Mouse (Mus musculus): ENCODE data around the gene Adprh. TPM values are rescaled to one million over a fixed set of nuclear protein-coding genes. Genes with fewer than 3 reads are reported as not detected.

Gene Adprh
- polyA plus RNA-seq, 1 experiment from 2014 or later: 153 TPM

- Histone ChIP-seq H3K36me3 (no peaks in the 10 kb centered on the region), H3K4me3 (replicated peaks) (no peak overlapping the region), H3K9ac (replicated peaks) (no peak overlapping the region), H3K27ac (replicated peaks) (no peak overlapping the region), H3K4me1 (no peaks in the 10 kb centered on the region), H3K9me3 (replicated peaks) (no peaks in the 10 kb centered on the region), H3K4me2 (no peak overlapping the region), H3K27me3 (replicated peaks) (no peaks in the 10 kb centered on the region)
- no peak for ATAC-seq (ENCODE audit: low FRiP score)
- WGBS: 89% methylated on average over 8 of the region's 8 CpGs
Observed at GRCm38 (mm10) chr16:38433514-38433913, 19.0 kb downstream of the Adprh start.

GRCm38 (mm10) chr16:38432498-38433425 is 19.7 kb downstream of the Adprh start, which contains the start of gene Pla1a:
Pla1a (minus strand) TSS chr16:38433145.
- no peaks in the 10 kb centered on the region for H3K36me3 ChIP-seq
- no peak for ATAC-seq (ENCODE audit: low FRiP score)

GRCm38 (mm10) chr16:38431446-38432185 is 20.9 kb downstream of the Adprh start:
- Histone ChIP-seq H3K27me3 (replicated peaks) (no peaks in the 10 kb centered on the region), H3K27ac (replicated peaks) (no peak overlapping the region), H3K9me3 (replicated peaks) (no peaks in the 10 kb centered on the region), H3K9ac (replicated peaks) (no peak overlapping the region), H3K4me2 (no peak overlapping the region), H3K36me3 (no peaks in the 10 kb centered on the region), H3K4me3 (replicated peaks) (no peak overlapping the region), H3K4me1 (no peaks in the 10 kb centered on the region)
- WGBS: 57% methylated on average over 13 of the region's 13 CpGs
- no peak for ATAC-seq (ENCODE audit: low FRiP score)

More at GRCm38 (mm10) chr16:38432498-38433425, 19.7 kb downstream of the Adprh start, which contains the start of gene Pla1a:
- H3K9me3 ChIP-seq (replicated peaks): no peaks in the 10 kb centered on the region
- no peak within 1 kb of the TSS for H3K9ac ChIP-seq (replicated peaks)
- 79% methylated on average over 11 of the region's 11 CpGs for WGBS
- H3K4me3 ChIP-seq (replicated peaks): no peak within 1 kb of the TSS
- H3K27ac ChIP-seq (replicated peaks): no peak within 1 kb of the TSS
- no peaks in the 10 kb centered on the region for H3K27me3 ChIP-seq (replicated peaks)
- no peaks in the 10 kb centered on the region for H3K4me1 ChIP-seq
- no peak within 1 kb of the TSS for H3K4me2 ChIP-seq

- Histone ChIP-seq H3K4me1 (no peaks in the 10 kb centered on the region), H3K27me3 (replicated peaks) (no peaks in the 10 kb centered on the region), H3K36me3 (no peaks in the 10 kb centered on the region), H3K9me3 (replicated peaks) (no peaks in the 10 kb centered on the region), H3K9ac (replicated peaks) (no peak overlapping the region), H3K4me2 (no peak overlapping the region), H3K4me3 (replicated peaks) (no peak overlapping the region), H3K27ac (replicated peaks) (no peak overlapping the region)
- no peak for ATAC-seq (ENCODE audit: low FRiP score)
- WGBS: 83% methylated on average over 1 of the region's 1 CpGs
Observed at GRCm38 (mm10) chr16:38425799-38426198, 26.7 kb downstream of the Adprh start.

GRCm38 (mm10) chr16:38425374-38425773 is 27.1 kb downstream of the Adprh start:
- H3K9me3 ChIP-seq (replicated peaks): no peaks in the 10 kb centered on the region
- H3K4me2 ChIP-seq: no peak overlapping the region
- H3K4me3 ChIP-seq (replicated peaks): no peak overlapping the region
- ATAC-seq (ENCODE audit: low FRiP score): no peak
- H3K36me3 ChIP-seq: no peaks in the 10 kb centered on the region
- no peak overlapping the region for H3K27ac ChIP-seq (replicated peaks)
- H3K9ac ChIP-seq (replicated peaks): no peak overlapping the region
- H3K27me3 ChIP-seq (replicated peaks): no peaks in the 10 kb centered on the region
- no peaks in the 10 kb centered on the region for H3K4me1 ChIP-seq
- WGBS: 87% methylated on average over 2 of the region's 2 CpGs

- no peak overlapping the region for H3K27ac ChIP-seq (replicated peaks)
- H3K4me2 ChIP-seq: no peak overlapping the region
- H3K4me3 ChIP-seq (replicated peaks): no peak overlapping the region
- H3K4me1 ChIP-seq: no peaks in the 10 kb centered on the region
- no peaks in the 10 kb centered on the region for H3K27me3 ChIP-seq (replicated peaks)
- no peaks in the 10 kb centered on the region for H3K9me3 ChIP-seq (replicated peaks)
- no peak for ATAC-seq (ENCODE audit: low FRiP score)
- no peak overlapping the region for H3K9ac ChIP-seq (replicated peaks)
- WGBS: 90% methylated on average over 7 of the region's 7 CpGs
- no peaks in the 10 kb centered on the region for H3K36me3 ChIP-seq
Observed at GRCm38 (mm10) chr16:38414953-38415352, 37.5 kb downstream of the Adprh start.

GRCm38 (mm10) chr16:38408416-38408815 is 44.1 kb downstream of the Adprh start:
- Histone ChIP-seq H3K9me3 (replicated peaks) (no peaks in the 10 kb centered on the region), H3K36me3 (no peaks in the 10 kb centered on the region), H3K4me1 (no peaks in the 10 kb centered on the region), H3K4me3 (replicated peaks) (no peak overlapping the region), H3K27me3 (replicated peaks) (no peaks in the 10 kb centered on the region), H3K9ac (replicated peaks) (no peak overlapping the region), H3K27ac (replicated peaks) (no peak overlapping the region), H3K4me2 (no peak overlapping the region)
- WGBS: 99% methylated on average over 8 of the region's 8 CpGs
- ATAC-seq (ENCODE audit: low FRiP score): no peak

GRCm38 (mm10) chr16:38407584-38407983 is 44.9 kb downstream of the Adprh start:
- H3K27ac ChIP-seq (replicated peaks): no peak overlapping the region
- no peak overlapping the region for H3K4me3 ChIP-seq (replicated peaks)
- no peak for ATAC-seq (ENCODE audit: low FRiP score)
- no peak overlapping the region for H3K4me2 ChIP-seq
- no peaks in the 10 kb centered on the region for H3K4me1 ChIP-seq
- no peak overlapping the region for H3K9ac ChIP-seq (replicated peaks)
- no peaks in the 10 kb centered on the region for H3K27me3 ChIP-seq (replicated peaks)
- 33% methylated on average over 5 of the region's 5 CpGs for WGBS
- H3K36me3 ChIP-seq: no peaks in the 10 kb centered on the region
- H3K9me3 ChIP-seq (replicated peaks): no peaks in the 10 kb centered on the region

GRCm38 (mm10) chr16:38406708-38407107 is 45.8 kb downstream of the Adprh start:
- no peak for ATAC-seq (ENCODE audit: low FRiP score)
- H3K27me3 ChIP-seq (replicated peaks): no peaks in the 10 kb centered on the region
- H3K9ac ChIP-seq (replicated peaks): no peak overlapping the region
- 91% methylated on average over 6 of the region's 6 CpGs for WGBS
- no peaks in the 10 kb centered on the region for H3K36me3 ChIP-seq
- no peak overlapping the region for H3K27ac ChIP-seq (replicated peaks)
- H3K9me3 ChIP-seq (replicated peaks): no peaks in the 10 kb centered on the region
- H3K4me1 ChIP-seq: no peaks in the 10 kb centered on the region
- H3K4me2 ChIP-seq: no peak overlapping the region
- H3K4me3 ChIP-seq (replicated peaks): no peak overlapping the region

- H3K9me3 ChIP-seq (replicated peaks): no peaks in the 10 kb centered on the region
- H3K27ac ChIP-seq (replicated peaks): no peak overlapping the region
- no peak overlapping the region for H3K9ac ChIP-seq (replicated peaks)
- WGBS: 76% methylated on average over 5 of the region's 5 CpGs
- no peaks in the 10 kb centered on the region for H3K27me3 ChIP-seq (replicated peaks)
- no peak overlapping the region for H3K4me3 ChIP-seq (replicated peaks)
- no peak overlapping the region for H3K4me2 ChIP-seq
- no peaks in the 10 kb centered on the region for H3K36me3 ChIP-seq
- no peak for ATAC-seq (ENCODE audit: low FRiP score)
- no peaks in the 10 kb centered on the region for H3K4me1 ChIP-seq
Observed at GRCm38 (mm10) chr16:38406293-38406692, 46.2 kb downstream of the Adprh start.

GRCm38 (mm10) chr16:38403639-38404038 is 48.9 kb downstream of the Adprh start:
- WGBS: 89% methylated on average over 7 of the region's 7 CpGs
- no peak for ATAC-seq (ENCODE audit: low FRiP score)
- no peak overlapping the region for H3K4me2 ChIP-seq

GRCm38 (mm10) chr16:38401468-38401867 is 51.0 kb downstream of the Adprh start:
- no peaks in the 10 kb centered on the region for H3K9me3 ChIP-seq (replicated peaks)
- H3K4me2 ChIP-seq: no peak overlapping the region
- ATAC-seq (ENCODE audit: low FRiP score): no peak
- H3K9ac ChIP-seq (replicated peaks): no peak overlapping the region
- no peak overlapping the region for H3K4me3 ChIP-seq (replicated peaks)
- H3K27ac ChIP-seq (replicated peaks): no peak overlapping the region
- H3K27me3 ChIP-seq (replicated peaks): no peaks in the 10 kb centered on the region
- H3K4me1 ChIP-seq: peaks cover 16% of the 10 kb centered on the region
- 96% methylated on average over 6 of the region's 6 CpGs for WGBS
- H3K36me3 ChIP-seq: no peaks in the 10 kb centered on the region

More at GRCm38 (mm10) chr16:38403639-38404038, 48.9 kb downstream of the Adprh start:
- Histone ChIP-seq H3K36me3 (no peaks in the 10 kb centered on the region), H3K4me3 (replicated peaks) (no peak overlapping the region), H3K4me1 (peaks cover 16% of the 10 kb centered on the region), H3K9ac (replicated peaks) (no peak overlapping the region), H3K27ac (replicated peaks) (no peak overlapping the region), H3K27me3 (replicated peaks) (no peaks in the 10 kb centered on the region), H3K9me3 (replicated peaks) (no peaks in the 10 kb centered on the region)
